In genomic region chr13:21215275-21215983, GRCm38 (mm10) we compare ENCODE assay signal across 8 mouse cellular contexts. TPM values are rescaled to one million over a fixed set of nuclear protein-coding genes. Genes with fewer than 3 reads are reported as not detected.
DNase-seq lines count a peak whose midpoint lies in the region; ATAC-seq lines count a peak whose summit lies in the region.

No protein-coding gene starts in this region.

- 2% methylated on average over 20 of the region's 20 CpGs for WGBS in limb, embryonic 10.5 days
- 2% methylated on average over 20 of the region's 20 CpGs for WGBS in midbrain, embryonic 12.5 days

- peaks cover 11% of the 10 kb centered on the region; the same call in 1 of the 2 replicates for H3K27me3 ChIP-seq in limb, embryonic 10.5 days (ENCODE audit: low read depth, poor library complexity, severe bottlenecking)
- peaks cover 5% of the 10 kb centered on the region for H3K27me3 ChIP-seq in midbrain, embryonic 12.5 days

- H3K9ac ChIP-seq in midbrain, embryonic 12.5 days (replicated peaks), result no peak overlapping the region

- H3K4me3 ChIP-seq in limb, embryonic 10.5 days, result peak overlapping the region; percentile 54
- peak overlapping the region; percentile 34 for H3K4me3 ChIP-seq in midbrain, embryonic 12.5 days

- H3K27ac ChIP-seq in limb, embryonic 10.5 days, result no peak overlapping the region
- no peak overlapping the region for H3K27ac ChIP-seq in midbrain, embryonic 12.5 days (replicated peaks)

- peak overlapping the region; percentile 47 for H3K4me2 ChIP-seq in midbrain, embryonic 12.5 days (replicated peaks)

- no peaks in the 10 kb centered on the region for H3K9me3 ChIP-seq in limb, embryonic 10.5 days (replicated peaks)
- 0 out of 2 replicates have a peak, but pooled peaks cover 4% of the 10 kb centered on the region for H3K9me3 ChIP-seq in midbrain, embryonic 12.5 days

- 0 out of 2 replicates have a peak, but pooled peaks have one; percentile 60 for ATAC-seq in midbrain, embryonic 12.5 days (ENCODE audit: low FRiP score, low read depth)

- peak; percentile 48 for DNase-seq in 3134 (ENCODE audit: extremely low read depth, insufficient read length, low spot score)
- DNase-seq in adrenal gland, adult (ENCODE audit: inconsistent age in 2 of 2, low spot score in 1 of 2), result peak; percentile 63 to 93
- peak; percentile 94 for DNase-seq in embryo, embryonic 10.5 days (ENCODE audit: low spot score)
- DNase-seq in gastrocnemius, postnatal 4 days (ENCODE audit: low spot score in 2 of 2), result peak; percentile 15 to 37
- DNase-seq in kidney, adult 11 months, result peak; percentile 9
- peak; percentile 86 for DNase-seq in limb, embryonic 10.5 days (ENCODE audit: low spot score)
- DNase-seq in spleen, postnatal 14 days (ENCODE audit: low spot score in 2 of 2), result peak; percentile 6 to 13

- no peaks in the 10 kb centered on the region for H3K36me3 ChIP-seq in limb, embryonic 10.5 days
- no peaks in the 10 kb centered on the region for H3K36me3 ChIP-seq in midbrain, embryonic 12.5 days

- H3K4me1 ChIP-seq in limb, embryonic 10.5 days, result no peaks in the 10 kb centered on the region; the same call in 1 of the 2 replicates
- no peaks in the 10 kb centered on the region for H3K4me1 ChIP-seq in midbrain, embryonic 12.5 days

RNA-seq across cellular contexts. Expression of gene Trim27, which starts 36.2 kb away (rescaled TPM):
- 10 to 100 TPM; 46.7 to 48.8 TPM for total RNA-seq in gastrocnemius, postnatal 4 days (2021)
- polyA plus RNA-seq in limb, embryonic 10.5 days (2016; fragmentation: Nextera tagmentation; extraction: Ambion mirVana), result 200 and 218 TPM in 2 replicates
- polyA plus RNA-seq in midbrain, embryonic 12.5 days (2016; fragmentation: Nextera tagmentation; extraction: Ambion mirVana), result 132 and 140 TPM in 2 replicates

Comparison
In these comparisons a context has a peak if more than half of its experiments do, and no peak if none do; other contexts are left out.
1. DNase-seq: peak in every context shown above with its lines; median percentile 94 in embryo, embryonic 10.5 days; 86 in limb, embryonic 10.5 days; 78 in adrenal gland, adult; 48 in 3134; 26 in gastrocnemius, postnatal 4 days; 10 in spleen, postnatal 14 days; 9 in kidney, adult 11 months.